Mouse (Mus musculus): ENCODE measurements at regions not wholly inside any gene's neighbourhood (a gene's known extent, or its start where the extent isn't known, plus 50 kb on each side); places are given as distances from the start of the nearest gene placed in this dataset.

DNA sequence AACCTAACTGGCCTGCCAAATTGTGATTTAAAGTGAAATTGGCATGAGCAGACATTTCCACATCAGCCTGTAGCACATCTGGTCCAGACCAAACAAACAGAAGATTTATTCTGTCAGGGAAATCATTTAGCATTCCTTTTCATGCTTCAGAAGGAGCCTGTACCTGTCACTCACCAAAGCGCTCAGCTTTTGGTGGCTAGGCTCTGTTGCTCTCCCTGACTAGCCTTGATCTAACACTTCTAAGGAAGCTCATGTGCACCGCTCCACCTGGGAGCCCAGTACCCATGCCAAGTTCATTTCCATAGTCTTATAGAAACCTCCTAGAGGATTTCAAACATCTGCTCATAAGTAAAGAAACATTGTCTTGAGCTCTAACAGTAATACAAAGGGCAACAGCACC lies 253.8 kb upstream of the Tfap2d start:
- no peak for TF ChIP-seq CTCF (IDR thresholded peaks at IDR 0.05)
- no peak for DNase-seq
- intact Hi-C loops (cut with DNase I): no loop called here

DNA sequence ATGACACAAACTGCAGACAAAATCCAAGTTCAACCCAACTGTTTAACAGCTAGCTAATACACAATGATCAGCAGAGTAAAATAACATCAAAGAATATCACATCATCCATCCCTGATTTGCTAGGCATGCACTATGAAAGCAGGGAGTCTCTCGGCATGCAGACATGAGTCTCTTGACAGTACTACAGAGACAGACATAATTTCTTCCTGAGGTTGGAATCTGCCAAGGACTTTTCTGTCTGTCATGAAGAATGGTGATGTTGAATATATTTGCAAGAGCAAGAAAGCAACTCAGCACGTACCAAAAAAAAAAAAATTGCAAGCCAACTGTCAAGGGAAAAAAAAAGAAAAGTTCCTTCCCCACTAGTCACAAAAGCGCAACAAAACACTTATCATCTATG lies 245.4 kb upstream of the Tfap2d start:
- H3K27ac ChIP-seq: no peak overlapping the region
- intact Hi-C loops (cut with DNase I): no loop called here
- no peak overlapping the region for H3K4me3 ChIP-seq
- DNase-seq: no peak
- TF ChIP-seq CTCF (IDR thresholded peaks at IDR 0.05): no peak

More for the DNA sequence above, 253.8 kb upstream of the Tfap2d start:
- Histone ChIP-seq H3K4me3 (no peak overlapping the region), H3K27ac (no peak overlapping the region)

DNA sequence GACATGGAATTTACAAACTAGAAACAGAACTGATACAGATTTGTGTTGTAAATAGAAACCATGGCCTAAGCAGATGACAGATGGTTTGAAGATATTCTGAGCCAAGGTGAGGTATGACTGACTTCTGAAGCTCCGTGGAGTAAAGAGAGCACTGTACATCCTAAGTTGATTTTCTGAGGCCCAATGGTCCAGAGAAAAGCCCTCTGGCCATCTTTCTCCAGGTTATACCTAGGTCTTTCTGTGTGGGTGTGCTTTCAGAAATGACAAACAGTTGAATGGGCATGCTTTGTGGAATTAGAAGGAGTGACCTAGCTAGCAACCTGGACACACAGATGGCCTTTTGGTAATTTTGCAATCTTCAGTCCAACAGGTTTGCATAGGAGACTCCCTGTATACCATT lies 199.6 kb upstream of the Tfap2d start:
- intact Hi-C loops (cut with DNase I): no loop called here
- Histone ChIP-seq H3K27ac (no peak overlapping the region), H3K4me3 (no peak overlapping the region)
- no peak for TF ChIP-seq CTCF (IDR thresholded peaks at IDR 0.05)
- no peak for DNase-seq

DNA sequence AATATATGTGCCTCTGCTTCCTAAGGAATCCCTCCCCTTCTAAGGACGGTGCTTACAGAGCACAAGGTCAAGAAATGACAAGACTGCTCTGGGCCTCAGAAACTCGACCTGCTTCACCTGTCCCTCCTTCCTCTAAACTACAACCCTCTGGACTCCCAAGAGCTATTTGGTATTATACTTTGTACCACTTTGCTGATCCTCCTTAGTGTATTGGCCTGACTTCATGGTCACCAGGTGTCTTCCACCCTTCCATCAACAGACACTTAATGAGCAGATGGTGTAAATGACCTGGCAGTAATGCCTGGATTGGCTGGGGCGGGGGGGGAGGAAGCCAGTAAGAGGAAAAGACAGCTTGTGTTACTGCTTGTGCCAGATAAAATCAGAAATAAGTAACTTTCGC lies 199.1 kb upstream of the Tfap2d start:
- no peak for DNase-seq
- H3K4me3 ChIP-seq: no peak overlapping the region
- intact Hi-C loops (cut with DNase I): no loop called here
- no peak for TF ChIP-seq CTCF (IDR thresholded peaks at IDR 0.05)
- H3K27ac ChIP-seq: no peak overlapping the region

DNA sequence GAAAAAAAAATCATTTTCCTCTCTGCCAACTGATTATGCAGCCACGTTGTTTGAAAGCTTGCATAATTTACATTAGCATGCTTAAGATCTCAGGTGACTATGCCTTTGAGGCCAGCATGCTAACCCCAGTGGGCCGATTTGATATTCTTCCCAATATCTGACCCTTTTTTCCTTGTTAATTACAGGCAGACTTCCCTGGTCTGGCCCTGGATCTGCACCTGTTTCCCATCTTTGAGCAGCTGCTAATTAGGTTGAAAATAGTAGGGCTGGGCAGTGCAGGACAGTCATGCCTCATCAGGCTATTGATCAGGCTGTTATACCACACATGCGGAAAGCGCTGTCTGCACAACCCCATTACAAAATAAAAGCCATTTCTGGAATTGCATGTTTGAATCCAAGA lies 191.2 kb upstream of the Tfap2d start:
- Histone ChIP-seq H3K27ac (no peak overlapping the region), H3K4me3 (no peak overlapping the region)
- no peak for DNase-seq
- TF ChIP-seq CTCF (IDR thresholded peaks at IDR 0.05): no peak
- intact Hi-C loops (cut with DNase I): no loop called here

DNA sequence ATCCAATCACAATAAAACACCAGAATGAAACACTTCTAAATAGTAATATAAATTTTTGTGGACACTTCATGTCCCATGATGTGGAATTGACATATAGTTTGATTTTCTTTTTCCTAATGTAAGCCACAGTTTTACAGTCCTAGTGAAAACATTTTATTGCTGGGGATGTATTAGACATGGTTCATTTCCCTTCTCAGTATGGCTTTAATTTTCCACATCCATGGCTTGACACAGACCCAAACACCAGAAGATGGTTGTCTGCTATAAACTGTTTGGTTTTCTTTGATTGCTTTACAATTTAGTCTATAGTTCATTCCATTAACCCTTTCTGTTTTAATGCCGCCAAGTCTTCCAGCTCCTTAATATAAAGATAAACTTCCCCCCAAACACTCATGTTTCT lies 146.5 kb upstream of the Tfap2d start:
- Histone ChIP-seq H3K4me3 (no peak overlapping the region), H3K27ac (no peak overlapping the region)
- DNase-seq: no peak
- TF ChIP-seq CTCF (IDR thresholded peaks at IDR 0.05): no peak
- intact Hi-C loops (cut with DNase I): no loop called here

DNA sequence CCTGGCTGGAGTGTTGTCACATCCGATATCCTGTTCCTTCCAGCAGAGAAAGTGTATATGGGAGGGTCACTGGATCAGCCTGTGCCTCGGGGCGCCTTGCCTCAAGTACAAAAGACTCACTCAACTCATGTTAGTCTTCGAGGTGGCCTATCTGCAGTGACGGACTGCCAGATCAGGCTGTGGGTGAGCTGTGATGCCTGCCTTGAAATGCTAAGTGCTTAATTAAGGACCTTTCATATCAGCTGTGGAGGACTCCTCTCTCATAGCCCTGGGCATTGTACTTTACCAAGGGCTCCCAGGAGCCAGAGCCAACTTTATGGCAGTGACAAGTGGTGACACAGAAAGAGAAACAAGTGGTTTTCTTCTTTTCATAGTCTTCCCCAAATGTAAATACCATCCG lies 145.8 kb upstream of the Tfap2d start:
- Histone ChIP-seq H3K4me3 (no peak overlapping the region), H3K27ac (no peak overlapping the region)
- TF ChIP-seq CTCF (IDR thresholded peaks at IDR 0.05): no peak
- intact Hi-C loops (cut with DNase I): no loop called here
- DNase-seq: no peak

DNA sequence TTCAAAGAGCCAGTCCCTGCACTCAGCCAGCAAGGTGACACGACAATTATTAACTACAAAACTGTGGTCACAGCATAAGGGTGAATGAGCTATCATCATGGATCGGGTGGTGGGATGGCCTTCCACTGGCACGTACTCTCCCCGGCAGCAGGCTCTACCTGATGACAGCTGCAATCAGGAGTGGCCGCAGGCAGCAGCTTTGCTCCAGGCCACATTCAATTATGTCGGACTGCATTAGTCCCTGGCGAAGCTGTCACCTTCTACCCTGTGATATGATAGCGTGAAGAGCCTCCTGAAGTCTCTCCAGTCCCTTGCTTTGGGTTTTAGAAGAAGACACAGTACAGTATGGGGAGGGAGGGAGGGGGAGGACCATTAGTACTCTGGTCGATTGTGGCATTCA lies 141.4 kb upstream of the Tfap2d start:
- no peak overlapping the region for H3K4me3 ChIP-seq
- no peak for TF ChIP-seq CTCF (IDR thresholded peaks at IDR 0.05)
- intact Hi-C loops (cut with DNase I): no loop called here
- DNase-seq: no peak
- H3K27ac ChIP-seq: no peak overlapping the region

DNA sequence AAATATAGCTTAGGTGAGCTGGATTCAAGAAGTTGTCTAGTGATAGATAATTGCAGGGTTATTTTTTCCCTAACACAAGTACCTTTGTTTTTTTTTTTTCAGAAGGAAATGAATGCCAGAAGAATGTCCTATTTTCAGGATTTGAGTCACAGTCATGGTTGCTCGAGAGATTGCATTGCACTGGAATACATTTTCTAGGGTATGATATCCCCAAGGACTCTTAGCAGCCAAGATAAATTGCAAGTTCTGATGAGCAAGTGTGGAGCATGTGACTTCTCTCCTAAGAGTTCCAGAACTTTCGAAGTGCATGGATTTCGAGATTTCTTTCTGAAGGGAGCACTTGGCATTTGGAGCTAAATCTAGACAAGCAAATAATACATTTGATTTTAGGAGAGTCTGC lies 140.9 kb upstream of the Tfap2d start:
- no peak for DNase-seq
- no peak overlapping the region for H3K27ac ChIP-seq
- no peak overlapping the region for H3K4me3 ChIP-seq
- no peak for TF ChIP-seq CTCF (IDR thresholded peaks at IDR 0.05)
- intact Hi-C loops (cut with DNase I): no loop called here

DNA sequence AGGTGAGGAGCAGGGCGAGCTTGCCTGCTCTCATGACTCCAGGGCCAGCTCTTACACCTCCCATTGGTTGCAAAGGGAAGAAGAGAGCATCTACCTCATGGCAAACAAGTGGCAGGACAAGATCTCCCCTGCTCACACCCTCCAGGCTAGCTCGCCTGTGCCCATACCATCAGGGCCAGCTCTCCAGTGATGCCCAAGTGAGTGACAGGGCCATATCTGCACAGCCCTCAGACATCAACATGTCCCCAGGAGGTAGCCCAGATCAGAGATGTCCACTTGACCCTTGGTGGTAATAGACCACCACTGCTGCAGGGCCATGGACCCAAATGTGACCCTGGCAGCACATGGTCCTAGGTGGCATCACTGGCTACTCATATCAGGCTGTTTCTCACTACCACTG lies 133.9 kb upstream of the Tfap2d start:
- DNase-seq: no peak
- no peak for TF ChIP-seq CTCF (IDR thresholded peaks at IDR 0.05)
- Histone ChIP-seq H3K4me3 (no peak overlapping the region), H3K27ac (no peak overlapping the region)
- intact Hi-C loops (cut with DNase I): no loop called here

DNA sequence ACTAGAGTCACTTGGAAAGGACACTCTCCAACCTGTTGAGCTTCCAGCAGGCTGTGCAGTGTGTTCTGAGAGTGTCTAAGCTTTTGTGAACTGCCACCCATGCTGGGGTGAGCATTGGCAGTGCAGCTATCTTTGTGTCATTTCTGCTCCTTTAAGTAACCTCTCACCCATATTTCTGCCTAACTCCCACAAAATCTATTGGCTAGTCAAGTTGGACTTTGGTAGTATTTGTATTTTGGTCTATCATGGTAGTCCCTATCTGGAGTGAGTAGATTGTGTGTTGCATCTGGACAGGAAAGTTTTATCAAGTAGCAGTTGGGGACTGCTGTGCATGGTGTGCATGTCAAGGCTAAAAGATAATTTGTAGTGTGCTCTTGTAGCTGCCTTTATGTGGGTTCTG lies 132.6 kb upstream of the Tfap2d start:
- intact Hi-C loops (cut with DNase I): no loop called here
- Histone ChIP-seq H3K27ac (no peak overlapping the region), H3K4me3 (no peak overlapping the region)
- no peak for DNase-seq
- no peak for TF ChIP-seq CTCF (IDR thresholded peaks at IDR 0.05)

DNA sequence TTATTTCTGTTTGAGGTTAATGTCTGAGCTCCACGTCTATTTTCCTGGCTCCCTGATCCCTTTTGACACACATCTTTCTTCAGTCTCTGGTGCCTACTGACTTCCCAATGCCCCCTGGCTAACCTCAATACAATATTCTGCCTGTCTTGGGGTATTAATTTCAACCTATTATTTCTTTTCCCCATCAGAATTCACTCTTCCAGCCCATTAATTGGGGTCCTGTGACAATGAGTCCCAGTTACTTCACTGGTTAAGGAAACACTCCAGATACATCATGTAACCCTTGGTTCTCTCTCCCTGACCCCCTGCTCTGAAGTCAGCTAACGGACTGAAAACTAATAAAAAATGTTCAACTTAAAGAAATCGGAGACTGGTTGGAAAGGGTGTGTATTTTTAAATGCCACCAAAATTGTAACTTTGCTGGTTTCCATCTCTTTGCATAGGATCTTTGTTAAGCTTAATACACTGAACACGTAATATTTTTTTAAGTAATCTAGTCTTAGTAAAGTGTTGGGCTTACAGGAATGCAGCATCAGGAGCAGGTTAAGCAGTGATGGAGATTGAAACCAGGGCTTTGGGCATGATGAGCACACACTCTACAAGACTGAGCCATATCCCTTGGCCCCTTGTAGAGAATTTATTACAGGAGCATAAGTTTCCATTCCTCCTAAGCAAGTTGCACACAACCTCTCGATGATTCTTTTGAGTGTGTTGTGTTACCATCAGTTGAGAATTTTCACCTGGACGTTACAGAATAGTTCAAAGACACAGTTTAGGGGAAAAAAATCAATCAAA lies 128.8 kb upstream of the Tfap2d start:
- Histone ChIP-seq H3K4me3 (no peak overlapping the region), H3K27ac (no peak overlapping the region)
- intact Hi-C loops (cut with DNase I): no loop called here
- no peak for DNase-seq
- TF ChIP-seq CTCF (IDR thresholded peaks at IDR 0.05): no peak

DNA sequence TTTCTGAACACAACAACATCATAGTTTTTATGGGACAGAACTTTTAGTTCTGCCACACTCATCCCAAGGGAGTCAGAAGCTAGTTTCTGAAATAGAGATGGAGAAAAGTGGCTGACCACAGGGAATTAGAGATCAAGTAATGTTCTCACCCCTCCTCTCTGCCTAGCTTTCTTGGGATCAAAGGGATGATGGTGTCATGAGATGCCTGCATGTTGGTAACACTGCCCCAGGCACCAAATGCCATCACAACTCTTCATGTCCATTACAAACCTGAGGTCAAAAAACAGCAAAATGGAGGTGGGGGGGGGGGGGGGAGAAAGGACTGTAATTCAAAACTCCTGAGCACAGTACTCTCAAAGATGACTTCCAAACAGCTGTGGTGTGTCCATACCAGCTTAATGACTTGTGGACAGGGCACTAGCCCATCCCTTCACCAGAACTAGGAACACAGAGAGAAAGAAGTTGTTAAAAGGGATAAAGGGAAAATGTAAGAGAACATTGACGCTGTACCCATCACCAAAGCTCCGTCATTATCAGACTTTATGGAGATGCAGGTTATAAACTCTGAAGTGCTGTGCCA lies 127.9 kb upstream of the Tfap2d start:
- intact Hi-C loops (cut with DNase I): no loop called here
- no peak overlapping the region for H3K27ac ChIP-seq
- no peak overlapping the region for H3K4me3 ChIP-seq
- no peak for TF ChIP-seq CTCF (IDR thresholded peaks at IDR 0.05)
- no peak for DNase-seq

DNA sequence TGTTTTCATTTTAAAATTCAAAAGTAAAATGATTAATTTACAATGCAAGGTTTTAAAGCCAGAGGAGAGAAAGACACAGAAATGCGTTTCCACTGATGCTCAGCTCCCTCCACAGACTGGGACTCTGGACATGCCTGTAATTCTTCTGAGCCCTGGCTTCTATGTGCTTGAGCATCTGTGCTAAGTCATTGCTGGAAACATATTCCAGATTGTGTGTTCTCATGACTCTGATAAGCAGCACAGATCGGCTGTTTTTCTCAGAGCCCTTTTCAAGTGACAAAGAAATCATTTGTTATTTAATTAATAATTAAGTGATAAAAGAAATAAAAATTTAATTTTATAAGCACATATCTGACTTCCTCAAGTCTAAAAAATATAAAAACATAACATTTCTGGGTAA lies 127.3 kb upstream of the Tfap2d start:
- intact Hi-C loops (cut with DNase I): no loop called here
- H3K27ac ChIP-seq: no peak overlapping the region
- no peak overlapping the region for H3K4me3 ChIP-seq
- no peak for DNase-seq
- TF ChIP-seq CTCF (IDR thresholded peaks at IDR 0.05): no peak

Measured in gastrocnemius, adult 2 months (tissue).